Mouse (Mus musculus) erythroblast, embryonic 14.5 days (primary cell): ENCODE data around the gene Atg7.

Experiments used
- GATA1 ChIP-seq: IDR thresholded peaks from 2 replicates; pipeline ENCODE4 v1.6.1; 2012; ENCODE audit warnings: low read length, inconsistent platforms, mixed read lengths
- TAL1 ChIP-seq: IDR thresholded peaks from 3 replicates; pipeline ENCODE4 v1.6.1; 2012; ENCODE audit warnings: low read length, inconsistent platforms, mixed read lengths

GRCm38 (mm10) chr6:114794706-114795105 is 151.8 kb downstream of the Atg7 start:
- TF ChIP-seq GATA1: no peak
- TF ChIP-seq TAL1: no peak
